Mouse (Mus musculus) liver, adult 2 months (tissue): ENCODE measurements around the gene Retnlb. TPM values are rescaled to one million over a fixed set of nuclear protein-coding genes. Genes with fewer than 3 reads are reported as not detected.

ENCODE experiments used
- DNase-seq: peaks from one replicate; pipeline ENCODE4 v3.0.0-alpha.2; 2011; ENCODE audit warnings: low read depth, low spot score; ENCODE audit errors: extremely low read depth
- H3K27ac ChIP-seq: fragments of 200-500 bp; replicated peaks from 2 replicates; pipeline ENCODE4 v1.5.1; 2012; ENCODE audit warnings: low read depth, mild to moderate bottlenecking, control low read depth, inconsistent platforms, low read length; ENCODE audit not compliant: insufficient read depth
- H3K27me3 ChIP-seq: fragments of 200-500 bp; 2 replicates; pipeline ENCODE4 v1.6.1; 2012; ENCODE audit warnings: mild to moderate bottlenecking, moderate library complexity, low read length, inconsistent platforms; ENCODE audit not compliant: control insufficient read depth, insufficient read depth
- H3K36me3 ChIP-seq: fragments of 200-500 bp; 2 replicates; pipeline ENCODE4 v1.6.1; 2012; ENCODE audit warnings: low read length, inconsistent platforms; ENCODE audit not compliant: control insufficient read depth, insufficient read depth
- H3K4me1 ChIP-seq: fragments of 200-500 bp; 2 replicates; pipeline ENCODE4 v1.6.1; 2011; ENCODE audit warnings: low read length; ENCODE audit not compliant: control insufficient read depth, insufficient read depth
- H3K4me3 ChIP-seq: fragments of 200-500 bp; 2 replicates; pipeline ENCODE4 v1.5.1; 2011; ENCODE audit warnings: low read depth, mild to moderate bottlenecking, control low read depth, low read length, moderate library complexity; ENCODE audit not compliant: insufficient read depth
- H3K79me2 ChIP-seq: fragments of 200-500 bp; 2 replicates; pipeline ENCODE4 v1.6.1; 2012; ENCODE audit warnings: inconsistent platforms, mild to moderate bottlenecking, low read length, moderate library complexity; ENCODE audit not compliant: control insufficient read depth, insufficient read depth
- H3K9ac ChIP-seq: fragments of 200-500 bp; 2 replicates; pipeline ENCODE4 v1.6.1; 2012; ENCODE audit warnings: low read depth, mild to moderate bottlenecking, control low read depth, inconsistent platforms, low read length
- CTCF ChIP-seq: fragments of 200-500 bp; IDR thresholded peaks from 2 replicates; pipeline ENCODE4 v1.5.1; 2011; ENCODE audit warnings: low read depth, low read length, control low read depth
- POLR2A ChIP-seq: fragments of 200-500 bp; IDR thresholded peaks from 2 replicates; pipeline ENCODE4 v1.6.1; 2011; ENCODE audit warnings: low read length, control low read depth; ENCODE audit not compliant: insufficient read depth; ENCODE audit errors: extremely low read depth
- WGBS: fragments of 180-500 bp; shearing (Covaris S2); methylation state at CpG from one replicate; pipeline ENCODE4 v1.1.7; 2018; 5-methylcytosine and 5-hydroxymethylcytosine counted together
- polyA plus RNA-seq: library from polyadenylated mRNA; depleted of rRNA; stranded (reverse); fragments of >200 nt; gene quantifications from 2 replicates; pipeline ENCODE4 v1.2.3, GENCODE M21; 2012; rRNA removed
- total RNA-seq: library from RNA; depleted of rRNA; stranded (reverse); fragments of >200 nt; gene quantifications from 2 replicates; pipeline ENCODE4 v1.2.3, GENCODE M21; 2014; rRNA removed

Retnlb gene
- total RNA-seq (not detected in 2 replicates), polyA plus RNA-seq (not detected in 2 replicates)

- no peak within 1 kb of the TSS for H3K4me3 ChIP-seq
- H3K27me3 ChIP-seq, result no peaks in the 10 kb centered on the region
- no peak for DNase-seq
- no peak within 1 kb of the TSS for H3K27ac ChIP-seq
- TF ChIP-seq CTCF, result no peak
- no peak for TF ChIP-seq POLR2A
- H3K4me1 ChIP-seq, result no peaks in the 10 kb centered on the region
- 85% methylated on average over 2 of the region's 2 CpGs for WGBS
- H3K79me2 ChIP-seq, result no peaks in the 10 kb centered on the region
- no peaks in the 10 kb centered on the region for H3K36me3 ChIP-seq
- no peak within 1 kb of the TSS for H3K9ac ChIP-seq
These were observed at the start of gene Retnlb for GRCm38 (mm10) chr16:48816695-48817094. TSS of gene Retnlb (plus strand) at chr16:48816856.

GRCm38 (mm10) chr16:48769183-48769582, 47.5 kb upstream of the Retnlb start:
- no peaks in the 10 kb centered on the region for H3K79me2 ChIP-seq
- no peaks in the 10 kb centered on the region for H3K4me1 ChIP-seq
- H3K9ac ChIP-seq, result no peak overlapping the region
- no peaks in the 10 kb centered on the region for H3K36me3 ChIP-seq
- 94% methylated on average over 3 of the region's 3 CpGs for WGBS
- H3K27ac ChIP-seq, result no peak overlapping the region
- DNase-seq, result no peak
- TF ChIP-seq POLR2A, result no peak
- no peak for TF ChIP-seq CTCF
- no peak overlapping the region for H3K4me3 ChIP-seq
- no peaks in the 10 kb centered on the region for H3K27me3 ChIP-seq

GRCm38 (mm10) chr16:48771971-48772445, 44.6 kb upstream of the Retnlb start, which contains the start of gene Trat1:
TSS of gene Trat1 (minus strand) at chr16:48772021.
- TF ChIP-seq CTCF (no peak), POLR2A (no peak)
- Histone ChIP-seq H3K4me3 (no peak within 1 kb of the TSS), H3K36me3 (no peaks in the 10 kb centered on the region), H3K9ac (no peak within 1 kb of the TSS), H3K27me3 (no peaks in the 10 kb centered on the region), H3K27ac (no peak within 1 kb of the TSS), H3K79me2 (no peaks in the 10 kb centered on the region), H3K4me1 (no peaks in the 10 kb centered on the region)
- 71% methylated on average over 3 of the region's 3 CpGs for WGBS
- DNase-seq, result no peak

GRCm38 (mm10) chr16:48777254-48777653, 39.4 kb upstream of the Retnlb start:
- TF ChIP-seq POLR2A, result no peak
- TF ChIP-seq CTCF, result no peak
- H3K4me1 ChIP-seq, result no peaks in the 10 kb centered on the region
- no peaks in the 10 kb centered on the region for H3K79me2 ChIP-seq
- H3K36me3 ChIP-seq, result no peaks in the 10 kb centered on the region
- no peak overlapping the region for H3K4me3 ChIP-seq
- 56% methylated on average over 2 of the region's 2 CpGs for WGBS
- no peak overlapping the region for H3K9ac ChIP-seq
- H3K27me3 ChIP-seq, result no peaks in the 10 kb centered on the region
- no peak for DNase-seq
- no peak overlapping the region for H3K27ac ChIP-seq

GRCm38 (mm10) chr16:48786258-48786657, 30.4 kb upstream of the Retnlb start:
- no peak overlapping the region for H3K4me3 ChIP-seq
- no peaks in the 10 kb centered on the region for H3K27me3 ChIP-seq
- DNase-seq, result no peak
- no peaks in the 10 kb centered on the region for H3K36me3 ChIP-seq
- 62% methylated on average over 3 of the region's 3 CpGs for WGBS
- no peak overlapping the region for H3K27ac ChIP-seq
- TF ChIP-seq POLR2A (no peak), CTCF (no peak)
- no peaks in the 10 kb centered on the region for H3K4me1 ChIP-seq
- no peaks in the 10 kb centered on the region for H3K79me2 ChIP-seq
- H3K9ac ChIP-seq, result no peak overlapping the region

GRCm38 (mm10) chr16:48788704-48789185, 27.9 kb upstream of the Retnlb start:
- 72% methylated on average over 4 of the region's 4 CpGs for WGBS

More at GRCm38 (mm10) chr16:48788704-48789185, 27.9 kb upstream of the Retnlb start:
- Histone ChIP-seq H3K27me3 (no peaks in the 10 kb centered on the region), H3K9ac (no peak overlapping the region), H3K4me3 (no peak overlapping the region), H3K36me3 (no peaks in the 10 kb centered on the region), H3K4me1 (no peaks in the 10 kb centered on the region), H3K79me2 (no peaks in the 10 kb centered on the region), H3K27ac (no peak overlapping the region)
- DNase-seq, result no peak
- TF ChIP-seq POLR2A (no peak), CTCF (no peak)
